Mouse (Mus musculus): ENCODE measurements at regions not wholly inside any gene's neighbourhood (a gene's known extent, or its start where the extent isn't known, plus 50 kb on each side); places are given as distances from the start of the nearest gene placed in this dataset.
"Not testable (repeated sequence)": the region's sequence is repeated elsewhere in the genome, so short reads cannot be mapped to it uniquely, and the experiment has no call there.

DNA sequence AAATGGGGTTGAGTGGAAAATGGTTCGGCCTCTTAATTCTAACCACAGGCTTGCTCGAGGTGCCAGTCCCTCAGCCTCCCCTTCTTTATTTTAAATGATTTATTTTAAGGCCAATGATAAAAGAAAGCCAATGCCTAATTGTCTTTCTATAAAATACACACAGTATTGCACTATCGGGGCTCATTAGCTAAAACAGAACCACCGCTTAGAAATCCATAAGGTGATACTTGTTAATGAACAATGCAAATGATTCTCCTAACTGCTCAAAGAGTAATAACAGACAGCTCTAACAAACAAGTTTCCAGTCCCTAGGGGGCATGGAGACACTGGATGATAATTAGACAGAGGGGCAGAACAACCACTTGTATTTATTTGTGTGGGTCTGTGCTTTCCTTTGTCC is 58.8 kb downstream of the Emx2 start:
- DNase-seq = no peak

DNA sequence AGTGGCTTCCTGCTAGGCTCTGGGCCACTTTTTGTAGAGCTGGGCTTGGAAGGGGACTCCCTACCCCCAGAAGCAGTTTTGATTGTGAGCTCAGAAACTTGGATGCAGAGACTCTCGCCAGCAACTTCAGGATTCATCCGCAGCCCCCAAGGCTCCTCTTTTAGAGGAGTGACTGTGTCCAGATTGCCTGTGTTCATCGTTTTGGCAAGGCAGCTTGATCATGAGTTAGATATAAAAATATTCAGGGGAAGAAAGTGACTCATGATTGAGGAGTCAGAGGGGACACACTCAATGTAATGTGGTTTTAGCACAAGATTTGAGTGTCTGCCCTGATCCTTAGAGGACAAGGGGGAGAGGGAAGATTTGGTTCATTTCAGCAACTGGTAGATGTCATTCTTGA is 61.0 kb downstream of the Emx2 start:
- no peak for DNase-seq

DNA sequence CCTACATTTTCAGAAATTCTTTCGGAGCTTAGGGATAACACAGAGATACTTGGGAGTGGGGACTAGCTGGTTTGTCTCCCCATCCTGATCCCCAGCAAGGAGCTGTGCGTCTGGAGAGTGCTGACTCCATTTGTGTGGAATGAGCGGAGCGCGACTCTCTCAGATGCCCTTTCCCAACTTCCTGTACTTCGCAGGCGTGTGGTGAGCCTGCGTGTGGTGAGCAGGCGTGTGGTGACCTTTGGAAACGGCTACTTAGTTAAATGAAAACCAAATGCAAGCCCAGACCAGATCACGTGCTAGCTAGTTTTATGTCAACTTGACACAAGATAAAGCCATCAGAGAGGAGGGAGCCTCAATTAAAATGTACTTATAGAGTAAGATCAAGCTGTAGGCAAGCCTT is 64.0 kb downstream of the Emx2 start:
- no peak for DNase-seq

DNA sequence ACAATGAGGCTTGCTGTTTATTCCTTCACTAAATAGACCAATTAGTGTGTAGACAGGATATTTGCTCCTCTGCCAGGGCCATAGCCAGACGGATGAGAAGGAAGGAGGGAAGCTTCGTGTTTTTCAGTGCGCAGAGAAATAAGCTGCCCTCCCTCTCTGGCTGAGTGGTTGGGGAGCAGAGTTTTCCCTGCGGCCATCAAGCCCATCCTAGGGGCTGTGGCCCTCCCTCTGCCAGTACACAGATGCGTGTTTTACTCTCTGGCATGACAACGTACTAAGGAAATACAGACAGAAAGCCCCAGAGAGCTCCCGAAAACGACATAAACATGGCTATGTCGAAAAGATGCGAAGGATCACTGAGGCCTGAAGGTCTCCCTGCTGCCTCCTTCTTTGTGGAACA is 65.2 kb downstream of the Emx2 start:
- DNase-seq = no peak

- DNase-seq = no peak
Observed at GRCm38 (mm10) chr19:59564101-59564500, 105.9 kb downstream of the Emx2 start.

GRCm38 (mm10) chr19:59568907-59569306 is 110.7 kb downstream of the Emx2 start:
- no peak for DNase-seq

- DNase-seq = not testable (repeated sequence)
Observed at GRCm38 (mm10) chr19:59569590-59569989, 111.4 kb downstream of the Emx2 start.

GRCm38 (mm10) chr19:59574346-59574745 is 116.2 kb downstream of the Emx2 start:
- DNase-seq = no peak

- DNase-seq = no peak
Observed at GRCm38 (mm10) chr19:59577886-59578285, 119.7 kb downstream of the Emx2 start.

DNA sequence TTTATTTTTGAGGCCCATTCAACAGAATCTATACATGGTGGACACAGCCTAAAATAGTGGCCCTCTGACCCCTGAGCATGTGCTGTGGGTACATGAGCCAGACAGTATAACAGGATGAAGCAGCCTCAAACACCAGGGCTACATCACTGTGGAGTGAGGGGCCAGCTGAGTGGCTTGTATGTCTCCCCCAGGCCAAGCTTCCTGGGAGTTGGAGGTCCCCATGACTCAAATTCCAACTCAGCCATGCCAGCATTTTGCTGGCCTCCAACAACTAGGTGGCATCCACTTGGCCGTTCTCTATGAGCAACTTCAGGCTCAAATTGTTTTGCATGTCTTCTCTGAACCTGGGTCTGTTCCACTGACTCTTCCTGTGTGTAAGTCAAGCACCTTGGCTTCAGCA is 121.5 kb downstream of the Emx2 start:
- DNase-seq = no peak

- DNase-seq = no peak
Observed at GRCm38 (mm10) chr19:59585835-59586234, 127.7 kb downstream of the Emx2 start.

DNA sequence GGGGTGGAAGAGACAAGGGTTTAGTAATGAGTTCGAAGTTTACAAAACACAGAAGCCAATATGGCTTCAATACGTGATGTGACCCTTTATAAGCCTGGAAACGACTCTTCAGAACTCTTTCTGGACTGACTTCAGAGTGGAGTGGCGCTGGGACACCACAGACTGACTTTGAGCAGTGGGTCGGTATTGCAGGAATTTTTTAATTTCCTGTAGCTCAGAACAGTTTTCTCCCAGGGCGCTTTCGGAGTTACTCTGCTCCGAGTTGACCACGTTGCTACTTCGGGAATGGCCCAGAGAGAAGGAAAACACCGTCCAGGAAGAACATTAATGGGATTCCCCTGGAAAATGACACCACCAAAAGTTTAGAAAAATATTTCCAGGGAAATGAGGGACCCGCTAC is 129.1 kb downstream of the Emx2 start:
- DNase-seq = no peak

GRCm38 (mm10) chr19:59588068-59588522 is 129.9 kb downstream of the Emx2 start:
- peak; percentile 1 for DNase-seq

- no peak for DNase-seq
Observed at GRCm38 (mm10) chr19:59590021-59590420, 131.8 kb downstream of the Emx2 start.

DNA sequence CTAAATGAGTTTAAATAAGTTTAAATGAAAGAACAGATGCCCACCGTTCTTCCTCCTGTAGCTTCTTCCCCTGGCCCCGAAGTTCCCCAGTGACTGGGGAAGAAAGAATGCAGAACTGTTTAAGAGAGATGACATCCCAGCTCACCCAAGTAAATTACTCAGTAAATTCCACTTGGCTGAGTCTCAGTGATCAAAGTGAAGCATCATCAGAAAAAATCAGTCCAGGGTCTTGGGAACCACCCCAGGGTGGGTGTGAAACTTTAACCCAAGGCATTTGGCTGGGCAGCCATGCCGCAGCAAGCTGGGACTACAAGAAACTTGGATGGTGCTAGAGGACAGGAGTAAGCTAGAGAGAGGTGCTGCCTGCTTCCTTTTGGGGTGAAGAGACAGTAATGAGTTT is 133.9 kb downstream of the Emx2 start:
- no peak for DNase-seq

- DNase-seq = no peak
Observed at GRCm38 (mm10) chr19:59624288-59624795, 166.2 kb downstream of the Emx2 start.

- DNase-seq = no peak
Observed at GRCm38 (mm10) chr19:59627681-59628080, 169.5 kb downstream of the Emx2 start.

GRCm38 (mm10) chr19:59628296-59629160 is 170.4 kb downstream of the Emx2 start:
- DNase-seq = no peak

DNA sequence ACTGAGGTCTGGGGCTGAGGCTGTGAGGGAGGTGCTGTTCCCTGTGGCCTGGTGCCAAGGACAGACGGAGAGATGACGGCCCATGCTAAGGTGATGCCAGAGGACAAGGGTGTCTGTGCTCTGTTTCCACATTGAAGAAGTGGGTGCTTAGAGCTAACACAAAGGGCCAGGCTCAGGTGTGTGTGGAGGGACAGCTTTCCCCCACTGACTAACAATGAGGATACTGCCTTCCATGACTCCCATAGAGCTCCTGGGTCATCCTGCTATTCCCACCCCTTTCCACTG is 170.9 kb downstream of the Emx2 start:
- DNase-seq = no peak

- no peak for DNase-seq
Observed at GRCm38 (mm10) chr19:59630095-59630494, 171.9 kb downstream of the Emx2 start.

DNA sequence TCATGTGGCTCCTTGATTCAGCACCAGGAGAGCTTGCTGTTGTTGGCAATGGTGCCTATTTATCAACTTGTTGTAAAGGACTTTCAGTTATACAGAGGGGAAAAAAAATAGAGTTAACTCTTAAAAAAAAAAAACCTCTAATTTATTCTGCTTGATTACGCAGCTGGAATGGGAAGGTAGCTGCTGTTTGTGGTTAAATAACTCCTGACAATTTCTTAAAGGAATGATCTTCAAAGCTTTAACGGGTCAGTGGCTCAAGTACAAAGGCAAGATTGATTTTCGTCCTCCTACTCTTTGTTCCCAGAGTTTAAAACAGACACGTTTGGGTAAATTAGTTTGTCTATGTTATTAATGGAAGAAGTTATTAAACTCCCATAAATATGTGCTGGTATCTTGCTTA is 172.5 kb downstream of the Emx2 start:
- no peak for DNase-seq

DNA sequence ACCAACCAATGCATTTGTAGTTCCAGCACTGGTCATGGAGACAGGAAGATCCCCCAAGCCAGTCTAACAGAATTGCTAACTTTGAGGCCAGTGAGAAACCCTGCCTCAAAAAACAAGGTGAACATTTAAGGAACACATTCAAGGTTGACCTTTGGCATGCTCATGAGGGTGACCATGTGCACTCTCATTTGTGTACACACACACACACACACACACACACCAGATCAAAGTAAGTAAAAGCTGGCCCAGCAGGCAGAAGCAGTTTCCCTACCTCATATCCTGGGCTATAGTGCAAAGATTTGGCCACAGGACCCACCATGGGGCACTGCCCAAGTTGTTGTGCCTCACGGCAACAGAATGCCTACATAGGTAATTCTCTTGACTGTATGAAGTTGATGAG is 173.4 kb downstream of the Emx2 start:
- no peak for DNase-seq

DNA sequence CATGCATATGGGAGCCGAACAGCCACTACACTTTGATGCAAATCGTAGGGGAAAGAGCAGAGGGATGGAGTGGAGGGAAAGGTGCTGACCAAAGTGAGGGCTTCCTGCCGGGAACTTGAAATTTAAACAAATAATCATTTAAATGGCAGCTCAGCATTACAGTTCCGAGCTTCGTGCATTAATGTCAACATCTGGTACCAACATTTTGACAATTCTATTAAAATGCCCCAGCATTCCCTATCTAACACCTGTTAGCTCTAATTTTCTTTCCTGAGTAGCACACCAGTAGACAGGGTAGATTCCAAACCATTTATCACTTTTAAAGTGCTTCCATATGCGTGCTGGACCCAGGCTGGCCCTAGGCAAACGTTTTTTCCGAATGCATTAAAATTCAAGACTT is 178.1 kb downstream of the Emx2 start:
- no peak for DNase-seq

DNA sequence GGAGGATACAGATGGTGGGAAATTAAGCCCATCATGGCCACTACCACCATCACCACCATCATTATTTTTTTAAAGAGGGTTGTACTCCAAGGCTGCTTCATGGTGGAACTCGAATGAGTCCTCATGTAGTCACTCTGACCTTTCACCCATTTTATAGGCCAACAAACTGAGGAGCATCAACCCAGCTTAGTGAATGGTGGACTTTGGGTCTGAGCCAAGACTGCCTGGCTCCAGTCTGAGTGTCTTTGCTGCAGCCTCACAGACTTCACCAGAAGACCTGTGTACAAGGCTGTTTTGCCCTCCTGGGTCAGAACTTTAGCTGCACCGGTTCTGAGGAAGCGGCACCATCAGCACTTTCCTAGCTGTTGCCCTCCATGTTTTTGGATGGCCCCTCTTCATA is 184.4 kb downstream of the Emx2 start:
- no peak for DNase-seq

GRCm38 (mm10) chr19:59646231-59646630 is 188.1 kb downstream of the Emx2 start:
- DNase-seq = no peak
